Mouse (Mus musculus) C2C12 (cell line): ENCODE data around the gene 1700123L14Rik.

Source experiments
- CEBPB ChIP-seq: IDR thresholded peaks from one replicate; pipeline ENCODE4 v1.6.1; 2011; ENCODE audit warnings: low read depth, mild to moderate bottlenecking, control low read depth, moderate library complexity
- CTCF ChIP-seq: IDR thresholded peaks from one replicate; pipeline ENCODE4 v1.5.1; 2011; ENCODE audit not compliant: control insufficient read depth, insufficient read depth, insufficient read length
- FOSL1 ChIP-seq: IDR thresholded peaks from one replicate; pipeline ENCODE4 v1.8.0; 2011; ENCODE audit warnings: mild to moderate bottlenecking, low read length; ENCODE audit not compliant: poor library complexity, insufficient read depth, severe bottlenecking
- MAX ChIP-seq: IDR thresholded peaks from one replicate; pipeline ENCODE4 v1.6.1; 2011; ENCODE audit warnings: mild to moderate bottlenecking, control low read depth

- no peak for TF ChIP-seq CTCF
- TF ChIP-seq MAX: no peak
- TF ChIP-seq CEBPB: no peak
- no peak for TF ChIP-seq FOSL1
Observed at GRCm38 (mm10) chr6:96205395-96205794, 39.4 kb upstream of the 1700123L14Rik start.
